Mouse (Mus musculus) adrenal gland, adult 18-20 months (tissue): ENCODE results near the gene Trip6. TPM values are rescaled to one million over a fixed set of nuclear protein-coding genes. Genes with fewer than 3 reads are reported as not detected.

Experiments
- DNase-seq, 2 experiments: peaks; one replicate each; pipeline ENCODE4 v3.0.0; 2021 to 2022; ENCODE audit warnings: low spot score in 2 of 2
- microRNA-seq, 2 experiments: library from miRNA; unstranded; fragments of <30 nt; microRNA quantifications; one replicate each; pipeline ENCODE4 v1.2.0; 2021; ENCODE audit warnings: borderline number of aligned reads in 2 of 2
- total RNA-seq, 2 experiments: library from RNA; stranded (reverse); gene quantifications; 1 replicate in 1 of 2; 2 replicates in 1 of 2; pipeline ENCODE4 v1.2.3; 2021

Trip6 gene
- total RNA-seq, 2 experiments from 2014 or later, result 30.1 to 39.4 TPM

DNA sequence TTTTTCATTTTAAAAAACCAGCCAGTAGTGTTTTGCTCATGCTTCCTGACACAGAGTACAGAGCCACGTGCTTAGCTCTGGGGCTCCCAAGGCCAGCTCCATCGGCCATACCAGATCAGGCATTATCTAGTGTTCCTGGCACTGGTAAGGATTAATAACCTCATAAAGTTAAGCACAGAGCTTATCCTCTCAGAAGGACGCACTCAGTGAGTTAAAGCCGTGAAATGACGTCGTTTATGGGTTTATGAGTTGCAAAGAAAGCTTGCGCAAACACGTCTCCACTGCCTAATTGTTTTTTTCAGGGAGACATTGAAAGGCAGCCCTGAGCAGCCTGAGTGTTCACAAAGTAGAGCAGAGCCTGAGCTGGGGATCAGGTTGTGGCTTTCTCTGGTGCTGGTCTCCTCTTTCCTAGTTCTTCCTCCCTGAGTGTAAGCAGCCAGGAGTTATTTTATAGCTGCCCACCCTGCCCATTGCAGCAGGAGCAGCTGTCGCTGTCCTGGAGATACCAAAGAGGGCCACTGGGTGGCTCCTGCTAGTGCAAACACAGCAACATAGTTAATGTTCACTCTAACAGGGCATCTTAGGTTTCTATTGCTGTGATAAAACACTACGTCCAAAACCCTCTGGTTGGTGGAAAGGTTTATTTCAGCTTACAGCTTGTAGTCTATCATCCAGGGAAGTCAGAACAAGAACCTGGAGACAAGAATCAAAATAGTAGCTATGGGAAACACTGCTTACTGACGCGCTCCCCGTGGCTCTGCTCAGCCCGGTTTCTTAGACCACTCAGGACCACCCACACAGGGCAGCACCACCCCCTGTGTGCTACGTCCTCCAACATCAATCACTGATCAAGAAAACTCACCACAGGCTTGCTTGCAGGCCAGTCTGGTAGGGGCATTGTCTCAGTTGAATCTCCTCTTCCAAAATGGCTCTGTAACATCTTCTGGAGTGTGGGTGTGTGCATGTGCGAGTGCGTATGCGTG lies 36.6 kb downstream of the Trip6 start:
- no peak for DNase-seq

DNA sequence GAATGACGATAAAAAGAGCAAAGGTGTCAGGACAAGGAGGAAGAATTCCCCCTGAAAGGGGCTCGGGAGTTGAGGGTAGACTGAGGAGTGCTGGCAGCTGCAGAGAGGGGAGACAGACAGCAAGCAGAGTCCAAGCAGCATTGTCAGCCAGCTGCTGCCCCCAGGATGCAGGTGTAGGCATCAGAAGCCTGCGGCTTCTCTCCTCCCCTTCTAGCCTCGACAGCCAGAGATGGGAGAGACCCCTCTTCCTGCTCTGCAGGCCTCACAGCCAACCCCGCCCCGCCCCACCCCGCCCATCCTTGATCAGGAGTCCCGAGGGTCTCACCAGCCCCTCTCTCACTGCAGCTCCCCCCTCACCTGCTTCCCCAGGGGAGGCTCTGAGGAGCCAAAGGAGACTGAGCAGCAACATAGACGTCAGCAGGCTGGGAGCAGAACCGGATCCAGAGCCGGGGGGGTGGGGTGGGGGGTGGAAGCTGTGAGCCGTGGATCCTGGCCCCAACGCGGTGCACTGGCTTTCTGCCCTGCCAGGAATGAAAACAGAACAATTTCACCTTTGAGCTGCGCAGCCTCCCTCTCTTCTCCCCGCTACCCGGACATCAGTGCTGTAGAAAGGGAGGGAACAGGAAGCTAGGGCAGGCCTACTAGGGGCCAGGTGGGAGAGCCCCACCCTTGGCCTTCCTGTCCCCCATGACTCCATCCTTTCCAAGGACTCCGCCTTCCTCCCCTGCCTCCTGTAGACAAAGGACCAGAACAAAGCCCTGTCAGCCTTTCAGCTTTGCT lies 45.9 kb downstream of the Trip6 start:
- no peak for DNase-seq

DNA sequence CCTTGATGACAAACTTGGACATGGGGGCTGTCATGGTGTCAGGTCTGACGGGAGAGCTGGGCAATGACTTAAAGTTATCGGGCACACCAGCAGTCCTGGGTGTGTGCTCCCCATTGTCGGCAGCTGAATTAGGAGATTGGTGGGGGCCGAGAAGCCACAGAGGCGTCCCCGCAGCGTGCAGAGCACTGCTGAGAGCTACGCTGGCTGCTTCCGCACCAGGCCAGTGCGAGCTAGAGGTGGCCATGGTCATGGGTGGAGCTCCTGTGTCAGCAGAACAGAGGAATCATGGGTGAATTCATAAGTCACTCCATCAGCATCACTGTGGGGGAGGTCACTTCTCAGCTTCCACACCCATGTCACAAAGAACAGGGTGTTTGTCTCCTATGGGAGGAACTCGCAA lies 49.4 kb downstream of the Trip6 start:
- DNase-seq, result no peak

DNA sequence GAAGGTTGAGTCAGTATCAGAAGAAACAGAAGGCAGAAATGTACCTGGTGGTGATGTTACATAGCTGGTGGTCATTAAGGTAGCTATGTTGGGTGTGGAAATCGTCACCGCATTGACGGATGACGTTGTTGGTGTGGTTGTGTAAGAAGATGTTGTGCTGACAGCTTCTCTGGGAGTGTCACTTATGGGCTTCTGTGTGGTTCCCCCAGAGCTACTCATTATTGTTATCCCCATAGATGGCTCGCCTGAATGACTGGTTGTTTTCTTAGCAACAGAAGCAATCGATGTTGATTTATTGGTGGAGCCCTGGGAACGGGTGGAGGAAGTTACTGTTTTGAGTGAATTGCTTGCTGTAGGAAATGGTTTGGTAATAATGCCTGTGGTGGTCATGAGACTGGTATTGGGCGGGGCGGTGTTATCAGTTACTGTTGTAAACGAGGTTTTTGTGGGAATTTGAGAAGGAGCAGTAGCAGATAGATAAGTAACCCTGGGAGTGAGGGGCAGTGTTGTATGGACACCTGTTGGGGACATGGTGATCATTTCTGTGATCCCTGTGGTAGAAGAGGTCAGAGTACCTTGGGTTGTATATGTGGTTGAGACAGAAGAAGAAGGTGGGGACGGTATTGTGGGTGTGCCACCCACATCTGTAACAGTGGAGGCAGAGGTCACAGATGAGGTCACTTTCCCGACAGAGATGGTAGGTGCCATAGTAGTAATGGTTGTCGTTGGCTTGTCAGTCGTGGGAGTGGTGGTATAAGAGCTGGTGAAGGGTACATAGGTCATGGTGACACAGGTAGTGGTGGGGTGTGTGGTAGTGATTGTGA lies 50.1 kb downstream of the Trip6 start:
- DNase-seq, result no peak

Small RNA genes lying within 50 kb of the gene (microRNA-seq; reads per million reads assigned to microRNA genes)
- gene Mir7036, result 0.95 to 1.8 reads per million in 2 experiments
- gene Mir8116, result 0.47 to 0.61 reads per million in 2 experiments

Other genes with a start within 250 kb of the Trip6 start
- gene Serpine1, start 242.1 kb downstream of the Trip6 start, total RNA-seq, result 10 to 100 TPM in 1 of 2 experiments, 1 to 10 TPM in 1; 3.3 to 17.1 TPM
- 10 to 100 TPM; 39.1 to 42.2 TPM for gene Trim56, start 198.2 kb downstream of the Trip6 start, total RNA-seq
- not detected for gene Muc3, start 165.1 kb downstream of the Trip6 start, total RNA-seq
- under 1 TPM; 0.20 to 0.32 TPM for gene Muc3a, start 102.0 kb downstream of the Trip6 start, total RNA-seq
- gene Ache, start 26.9 kb downstream of the Trip6 start, total RNA-seq, result 10 to 100 TPM; 10.0 to 12.9 TPM
- gene Ufsp1, start 19.8 kb downstream of the Trip6 start, total RNA-seq, result 10 to 100 TPM in 1 of 2 experiments, 1 to 10 TPM in 1; 8.8 to 10.2 TPM
- 100 to 1,000 TPM; 169 to 174 TPM for gene Srrt, start 6.7 kb downstream of the Trip6 start, total RNA-seq
- 1 to 10 TPM; 8.4 to 8.6 TPM for gene Slc12a9, start 19.2 kb upstream of the Trip6 start, total RNA-seq
- 10 to 100 TPM; 42.4 to 47.0 TPM for gene Ephb4, start 35.7 kb upstream of the Trip6 start, total RNA-seq
- not detected for gene Zan, start 162.7 kb upstream of the Trip6 start, total RNA-seq
- gene Pop7, start 188.1 kb upstream of the Trip6 start, total RNA-seq, result 10 to 100 TPM; 23.5 to 24.7 TPM
- gene Gigyf1, start 204.1 kb upstream of the Trip6 start, total RNA-seq, result 10 to 100 TPM; 27.6 to 36.4 TPM
- gene Epo, start 218.8 kb upstream of the Trip6 start, total RNA-seq, result not detected
- 100 to 1,000 TPM; 517 to 525 TPM for gene Gnb2, start 219.1 kb upstream of the Trip6 start, total RNA-seq
- gene Actl6b, start 239.1 kb upstream of the Trip6 start, total RNA-seq, result 1 to 10 TPM; 2.5 to 4.9 TPM